Mouse (Mus musculus): ENCODE results near the gene Slc35f4.

The Slc35f4 gene

DNA sequence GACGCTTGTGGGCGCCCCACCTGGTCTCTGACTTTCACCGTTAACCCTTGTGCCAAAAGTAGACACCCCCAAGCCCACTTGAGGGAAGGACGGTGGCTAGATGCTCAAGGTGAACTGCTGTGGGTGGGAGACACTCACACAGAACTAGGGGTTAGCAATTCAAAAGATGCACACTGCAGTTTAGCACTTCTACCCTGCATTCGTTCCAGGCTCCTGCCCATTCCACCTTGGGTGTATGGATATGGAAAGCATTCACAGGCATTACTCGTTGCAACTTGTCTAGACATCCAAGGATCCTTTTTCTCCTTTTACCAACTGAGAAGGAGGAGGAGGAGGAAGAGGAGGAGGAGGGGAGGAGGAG lies at the start of gene Slc35f4:
TSS of gene Slc35f4 (minus strand) at position 116 of the 361 bp plus-strand sequence.
- no peak for DNase-seq (ENCODE audit: low spot score)

DNA sequence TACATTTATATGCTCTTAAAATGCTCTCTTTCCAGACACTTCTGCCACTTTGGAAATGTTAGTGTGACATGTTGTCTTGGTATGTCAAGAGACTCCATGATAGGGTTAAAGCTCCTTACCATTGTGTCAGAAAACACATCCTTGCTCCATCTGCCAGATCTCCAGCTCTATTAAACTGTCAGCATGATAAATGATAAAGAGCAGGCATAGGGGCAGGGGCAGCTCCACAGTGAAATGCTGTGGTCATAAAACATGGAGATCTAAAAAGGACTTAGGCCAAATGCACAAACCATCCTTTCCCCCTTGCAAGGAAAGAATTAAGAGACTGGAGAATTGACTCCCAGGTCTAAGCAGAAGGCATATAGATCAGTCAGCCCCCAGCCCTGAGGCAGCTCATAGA lies 42.5 kb upstream of the Slc35f4 start:
- DNase-seq (ENCODE audit: low spot score): no peak

DNA sequence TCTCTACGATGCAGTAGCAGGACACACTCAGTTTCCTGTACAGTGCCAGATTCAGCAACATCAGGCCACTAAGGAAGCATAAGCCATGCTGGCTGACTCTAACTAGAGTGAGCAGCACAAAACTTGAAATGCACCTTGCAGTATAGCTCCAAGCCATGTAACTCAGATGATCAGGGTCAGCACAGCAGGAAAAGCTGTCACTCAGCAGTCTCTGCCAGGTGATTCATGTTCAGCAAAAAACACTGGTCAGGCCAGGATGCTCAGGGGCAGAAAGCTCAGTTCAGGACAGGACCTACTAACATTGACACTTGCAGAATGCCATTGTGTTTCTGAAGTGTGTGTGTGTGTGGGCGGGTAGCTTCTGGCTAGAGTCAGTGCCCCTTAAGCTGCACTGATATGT lies 34.9 kb upstream of the Slc35f4 start:
- no peak for DNase-seq (ENCODE audit: low spot score)

DNA sequence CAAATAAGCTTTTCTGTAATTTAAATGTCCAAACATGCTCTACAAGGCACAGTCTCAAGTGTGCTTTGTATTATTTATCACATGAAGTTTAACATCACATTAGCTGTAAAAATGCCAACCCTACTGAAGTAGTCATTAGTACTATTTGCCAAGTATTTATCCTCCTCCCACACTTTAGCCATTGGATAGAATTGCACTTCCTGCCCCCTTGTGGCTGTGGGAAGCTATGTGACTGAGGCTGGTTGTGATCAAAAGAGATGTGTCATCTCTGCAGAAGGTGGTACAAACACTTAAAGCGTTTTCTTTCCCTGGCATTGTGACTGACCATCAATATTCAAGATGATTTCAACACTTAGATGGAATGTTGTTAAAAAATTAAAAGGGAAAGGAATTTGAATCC lies 14.3 kb upstream of the Slc35f4 start:
- DNase-seq (ENCODE audit: low spot score): no peak

DNA sequence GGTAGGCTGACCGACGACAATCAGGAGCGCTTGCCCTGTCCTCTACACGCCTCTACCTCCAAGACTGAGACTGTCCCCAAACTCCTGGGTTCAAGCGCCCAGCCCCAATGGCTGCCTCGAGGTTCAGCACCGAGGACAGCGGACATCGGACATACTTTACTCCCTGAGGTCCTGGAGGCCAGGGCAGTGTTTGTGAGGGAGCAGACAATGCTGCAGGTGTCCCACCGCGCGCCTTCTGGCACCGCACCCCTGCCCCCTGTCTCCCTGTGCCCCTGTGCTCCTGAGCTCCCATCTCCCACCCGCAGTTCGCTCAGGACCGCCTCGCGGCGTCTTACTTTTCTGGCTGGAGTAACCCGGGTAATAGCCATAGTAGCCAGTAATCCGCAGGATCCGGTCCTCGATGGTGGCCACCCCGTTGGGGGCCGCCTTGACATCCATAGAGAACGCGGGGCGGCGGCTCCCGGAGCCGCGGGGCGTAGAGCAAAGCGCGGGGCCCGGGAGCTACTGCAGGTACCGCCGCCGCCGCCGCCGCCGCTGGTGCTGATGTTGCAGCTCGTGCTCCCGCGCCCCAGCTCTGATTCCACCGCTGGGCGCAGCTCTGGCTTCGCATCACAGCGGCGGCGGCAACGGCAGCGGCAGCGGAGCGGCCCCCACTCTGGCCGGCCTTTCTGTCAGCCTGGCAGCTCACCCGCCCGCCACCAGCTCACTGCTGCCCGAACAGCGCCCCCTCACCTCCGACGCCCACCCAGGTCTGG lies 493 bp downstream of the Slc35f4 start:
- DNase-seq (ENCODE audit: low spot score): peak; percentile 28

DNA sequence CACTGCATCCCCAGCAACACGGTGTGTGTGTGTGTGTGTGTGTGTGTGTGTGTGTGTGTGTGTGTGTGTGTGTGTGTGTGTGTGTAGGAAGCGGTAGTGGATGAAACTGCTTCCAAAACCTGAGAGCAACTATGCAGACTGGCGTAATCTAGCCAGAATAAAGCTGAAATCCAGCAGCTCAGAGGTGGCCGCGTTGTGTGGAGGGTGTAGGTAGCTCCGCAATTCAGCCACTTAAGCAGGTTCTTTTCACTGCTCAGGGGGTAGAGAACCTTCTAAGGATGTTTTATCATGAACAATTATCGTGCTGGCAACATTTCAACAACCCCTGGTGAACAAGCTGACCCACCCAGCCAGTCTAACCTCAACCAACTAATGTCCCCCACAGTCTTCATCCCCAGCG lies 1.2 kb downstream of the Slc35f4 start:
- peak; percentile 9 for DNase-seq (ENCODE audit: low spot score)

DNA sequence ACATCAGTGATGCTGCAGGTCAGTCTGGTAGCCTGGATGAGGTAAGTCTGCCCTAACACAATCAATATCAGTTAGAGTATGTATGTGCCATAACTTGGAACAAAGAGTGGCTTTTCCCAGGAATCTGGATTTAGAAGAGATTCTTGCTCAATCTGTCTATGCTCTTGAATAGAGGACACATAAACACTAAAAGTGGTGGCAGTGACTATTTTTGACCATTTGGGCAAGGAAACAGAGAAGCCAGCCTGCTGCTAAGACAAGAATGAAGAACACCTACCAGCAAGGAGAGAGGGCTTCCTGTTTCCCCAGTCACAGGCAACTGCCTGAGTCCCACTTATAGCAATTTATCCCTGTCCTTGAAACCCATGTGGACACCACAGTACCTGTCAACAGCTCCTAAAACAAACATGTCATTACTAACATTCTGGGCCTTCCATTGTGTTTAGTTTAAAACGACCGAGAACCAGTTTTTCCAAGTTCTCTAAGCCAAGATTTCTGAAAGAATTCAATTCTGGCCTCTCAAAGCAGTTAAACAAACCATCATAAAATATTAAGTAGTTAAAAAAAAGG lies 10.7 kb downstream of the Slc35f4 start:
- DNase-seq (ENCODE audit: low spot score): no peak

DNA sequence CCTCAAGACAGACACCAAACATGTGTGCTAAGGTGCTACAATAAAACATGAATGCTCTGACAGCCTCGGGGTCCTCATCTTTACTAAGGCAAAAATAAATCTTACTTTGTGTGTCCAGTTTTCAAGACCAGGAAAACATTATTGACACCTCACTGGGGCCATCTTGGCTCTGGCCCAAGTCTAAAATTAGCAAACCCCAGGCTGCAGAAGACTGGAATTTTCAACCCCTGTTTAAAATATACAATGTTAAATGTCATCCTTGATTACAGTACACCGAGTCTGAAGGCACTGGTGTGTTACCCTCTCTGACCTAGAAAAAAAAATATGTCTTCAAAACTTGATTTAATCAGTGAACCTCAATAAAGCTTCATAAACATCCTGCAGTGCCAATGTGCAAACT lies 11.7 kb downstream of the Slc35f4 start:
- DNase-seq (ENCODE audit: low spot score): no peak

DNA sequence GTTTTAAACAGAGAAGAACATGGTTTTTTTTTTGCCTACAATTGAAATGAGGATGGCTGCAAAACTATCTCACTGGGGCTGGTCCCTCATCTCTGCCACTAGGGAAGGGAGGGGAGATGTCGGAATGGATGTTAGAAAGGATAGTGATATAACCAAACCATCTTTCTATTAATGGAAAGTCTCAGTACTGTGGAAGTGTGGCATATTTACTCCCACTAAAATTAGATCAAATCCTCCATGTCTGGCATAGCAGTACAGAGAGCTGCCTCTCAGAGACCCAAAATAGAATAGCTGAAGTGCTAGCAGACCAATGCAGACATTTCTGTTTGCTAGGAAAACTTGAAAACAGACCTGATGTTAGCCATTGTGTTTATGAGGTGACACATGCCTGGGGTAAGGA lies 30.7 kb downstream of the Slc35f4 start:
- no peak for DNase-seq (ENCODE audit: low spot score)

DNA sequence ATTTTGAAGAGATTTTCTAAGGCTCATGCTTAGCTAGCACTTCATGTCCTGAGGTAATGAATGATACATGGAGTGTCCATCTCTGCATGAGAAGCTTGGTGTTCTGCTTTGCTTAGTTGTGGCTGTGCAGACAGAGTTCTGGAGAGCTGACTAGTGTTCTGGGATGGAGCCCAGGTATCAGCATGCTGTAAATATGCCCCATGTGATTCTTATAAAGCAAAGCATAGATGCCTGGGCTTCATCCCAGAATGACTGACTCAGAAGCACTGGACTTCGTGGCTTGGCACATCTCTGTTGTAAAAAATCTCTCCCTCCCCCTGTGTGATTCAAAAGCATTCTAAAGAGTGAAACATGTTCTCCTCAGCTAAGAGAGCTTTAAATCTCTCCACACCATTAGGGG lies 32.1 kb downstream of the Slc35f4 start:
- peak; percentile 19 for DNase-seq (ENCODE audit: low spot score)

DNA sequence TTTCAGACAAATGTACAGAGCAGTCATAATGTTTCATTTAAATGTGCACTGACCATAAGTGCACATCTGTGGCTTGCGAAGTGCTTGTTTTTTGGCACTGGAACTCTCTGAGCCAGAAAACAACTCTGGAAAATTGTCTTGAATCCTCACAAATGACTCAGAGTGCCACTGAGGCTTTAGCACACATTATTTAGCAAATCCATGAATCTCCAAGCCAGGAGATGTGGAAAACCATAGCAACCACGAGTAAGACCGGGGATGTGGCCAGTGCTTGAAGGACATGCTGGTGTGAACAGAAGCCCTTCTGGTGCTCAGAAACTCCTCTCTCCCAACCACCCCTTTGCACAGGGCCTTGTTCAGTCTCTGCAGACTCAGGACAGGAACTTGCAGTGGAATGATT lies 33.3 kb downstream of the Slc35f4 start:
- no peak for DNase-seq (ENCODE audit: low spot score)

DNA sequence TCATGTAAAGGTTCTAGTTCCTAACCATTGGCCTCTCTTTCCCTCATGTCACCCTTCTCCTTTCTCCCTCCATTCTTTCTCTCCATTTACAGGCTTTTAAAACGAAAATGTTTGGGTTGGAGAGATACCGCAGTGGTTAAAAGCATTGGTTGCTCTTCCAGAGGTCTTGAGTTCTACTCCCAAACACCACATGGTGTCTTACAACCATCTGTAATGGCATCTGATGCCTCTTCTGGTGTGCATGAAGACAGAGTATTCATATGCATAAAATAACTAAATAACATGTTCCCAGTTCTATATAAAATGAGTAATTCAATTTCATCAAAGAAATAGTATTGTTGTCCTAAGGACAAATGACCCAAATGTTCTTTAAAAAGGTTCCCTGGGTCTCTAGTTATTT lies 49.2 kb downstream of the Slc35f4 start:
- DNase-seq (ENCODE audit: low spot score): peak; percentile 36

DNA sequence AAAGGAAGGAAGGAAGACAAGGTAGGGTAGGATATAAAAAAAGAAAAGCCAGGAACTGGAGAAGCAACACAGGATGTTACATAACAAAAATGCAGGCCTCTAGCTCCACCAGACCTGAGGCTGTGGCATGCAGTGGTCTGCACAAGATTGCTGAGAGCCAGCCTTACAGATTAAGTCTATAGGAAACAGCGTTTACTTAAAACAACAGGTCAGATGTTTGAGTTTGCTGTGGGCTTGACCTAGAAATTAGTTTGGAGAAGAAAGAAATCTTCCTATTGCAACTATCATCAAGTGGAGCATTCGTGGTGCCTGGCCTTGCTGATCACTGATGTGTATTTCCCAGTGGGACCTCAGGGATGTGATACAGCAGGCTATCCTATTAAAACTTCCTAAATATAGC lies 64.1 kb downstream of the Slc35f4 start:
- no peak for DNase-seq (ENCODE audit: low spot score)

DNA sequence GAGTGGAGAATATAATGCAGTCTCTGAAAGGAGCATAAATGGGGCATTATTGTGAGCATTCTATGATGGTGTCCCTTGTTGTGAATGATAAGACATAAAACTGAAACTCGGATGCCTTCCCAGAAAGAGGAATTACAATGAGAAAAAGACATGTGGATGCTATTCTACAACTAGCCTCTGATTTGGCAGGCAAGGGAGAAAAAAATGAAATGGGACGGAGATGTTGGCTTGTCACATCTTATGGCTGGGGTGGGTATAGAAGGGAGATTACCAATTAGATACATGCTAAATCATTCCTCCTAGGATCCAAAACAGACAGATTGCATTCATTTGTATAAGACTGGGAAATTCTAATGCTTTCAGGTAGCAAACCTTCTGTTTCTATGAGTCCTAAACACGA lies 65.0 kb downstream of the Slc35f4 start:
- DNase-seq (ENCODE audit: low spot score): no peak

DNA sequence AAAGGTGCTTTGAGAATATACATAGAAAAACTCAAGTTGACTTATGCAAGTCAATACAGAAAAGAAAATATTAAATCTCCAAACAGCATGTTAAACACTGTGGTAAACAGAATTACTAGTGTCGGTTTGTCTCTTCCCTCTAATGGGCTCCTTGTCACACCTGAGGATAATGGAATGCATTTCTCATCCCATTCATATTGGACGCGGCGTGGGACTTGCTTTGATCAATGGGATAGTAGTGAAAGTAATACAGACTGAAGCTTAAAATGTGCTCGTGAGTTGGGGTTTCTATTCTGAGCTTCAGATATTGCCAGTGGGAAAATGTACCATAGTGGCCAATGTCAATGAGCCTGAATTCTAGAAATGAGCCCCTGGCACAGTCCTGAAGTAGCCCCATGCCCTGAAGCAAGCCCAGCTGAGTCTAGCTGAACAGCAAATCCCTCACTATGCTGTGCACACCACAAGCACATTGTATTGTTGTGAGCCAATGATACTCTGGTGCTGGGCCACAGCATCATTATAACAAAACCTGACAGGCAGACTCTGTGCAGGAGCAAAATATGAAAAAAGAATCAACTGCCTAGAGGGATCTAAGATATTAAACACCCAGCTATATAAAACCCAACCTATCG lies 71.4 kb downstream of the Slc35f4 start:
- DNase-seq (ENCODE audit: low spot score): no peak

DNA sequence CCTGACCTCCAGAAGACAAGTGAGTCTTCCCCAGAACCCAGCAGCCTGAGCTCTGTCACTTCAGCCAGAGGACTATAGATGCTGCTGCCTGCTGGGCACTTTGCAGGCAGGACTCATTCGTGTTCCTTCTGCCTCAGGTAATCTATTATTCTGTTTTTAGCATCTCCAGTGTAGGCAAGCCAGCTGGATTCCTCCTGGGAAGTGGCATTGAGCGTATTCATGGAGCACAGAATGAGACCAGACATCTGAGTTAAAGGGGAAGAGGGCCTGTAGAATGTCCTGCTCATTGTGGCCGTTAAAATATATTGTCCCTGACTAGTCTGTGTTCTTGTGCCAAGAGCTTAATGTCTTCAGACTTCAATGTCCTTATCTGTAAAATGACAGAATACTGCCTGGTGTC lies 72.1 kb downstream of the Slc35f4 start:
- no peak for DNase-seq (ENCODE audit: low spot score)

DNA sequence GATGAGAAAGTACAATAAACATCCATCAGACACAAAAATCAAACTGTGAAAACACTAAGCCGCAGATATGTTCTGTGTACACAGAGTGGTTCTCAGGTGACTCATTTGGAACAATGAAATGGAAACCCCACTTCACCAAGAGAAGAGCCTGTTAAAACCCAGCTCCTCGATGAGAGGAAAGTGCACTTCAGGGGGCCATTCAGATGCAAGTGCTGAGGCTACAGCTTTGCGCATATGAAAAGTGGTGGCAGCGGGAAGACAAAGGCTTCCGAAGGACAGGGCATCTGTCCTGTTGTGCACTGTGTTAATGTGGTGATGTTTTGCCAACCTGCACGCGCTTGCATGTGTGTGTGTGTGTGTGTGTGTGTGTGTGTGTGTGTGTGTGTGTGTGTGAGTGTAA lies 78.2 kb downstream of the Slc35f4 start:
- DNase-seq (ENCODE audit: low spot score): no peak

DNA sequence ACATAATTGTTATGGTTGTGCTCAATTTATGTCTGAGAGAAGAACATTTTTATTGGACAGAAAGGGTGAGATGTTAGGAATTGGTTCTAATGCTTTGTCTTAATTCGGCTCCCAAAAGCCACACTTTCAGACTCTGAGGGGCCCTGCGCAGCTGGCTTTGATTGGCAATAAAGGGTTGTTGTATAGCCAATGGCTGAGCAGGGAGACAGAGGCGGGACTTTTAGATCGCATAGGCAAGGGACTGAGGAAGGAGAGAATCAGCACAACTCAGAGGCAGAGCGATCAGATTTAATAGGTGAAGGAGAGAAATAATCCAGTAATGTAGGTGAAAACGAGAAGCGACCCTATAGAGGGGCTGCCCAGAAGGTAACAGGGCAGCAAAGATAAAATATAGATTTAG lies 79.4 kb downstream of the Slc35f4 start:
- no peak for DNase-seq (ENCODE audit: low spot score)

DNA sequence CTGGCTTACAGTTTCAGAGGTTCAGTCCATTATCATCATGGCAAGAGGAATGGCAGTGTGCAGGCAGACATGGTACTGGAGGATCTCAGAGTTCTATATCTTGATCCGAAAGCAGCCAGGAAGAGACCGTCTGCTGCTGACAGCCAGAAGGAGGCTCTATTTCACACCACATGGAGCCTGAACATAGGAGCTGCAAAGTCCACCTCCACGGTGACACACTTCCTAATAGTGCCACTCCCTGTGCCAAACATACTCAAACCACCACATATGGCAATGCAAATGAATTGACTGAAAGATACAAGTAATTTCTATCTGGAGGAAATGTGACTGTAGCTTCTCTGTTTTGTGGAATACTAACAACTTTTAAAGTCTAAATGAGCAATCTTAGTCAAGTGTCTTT lies 89.0 kb downstream of the Slc35f4 start:
- DNase-seq (ENCODE audit: low spot score): no peak

DNA sequence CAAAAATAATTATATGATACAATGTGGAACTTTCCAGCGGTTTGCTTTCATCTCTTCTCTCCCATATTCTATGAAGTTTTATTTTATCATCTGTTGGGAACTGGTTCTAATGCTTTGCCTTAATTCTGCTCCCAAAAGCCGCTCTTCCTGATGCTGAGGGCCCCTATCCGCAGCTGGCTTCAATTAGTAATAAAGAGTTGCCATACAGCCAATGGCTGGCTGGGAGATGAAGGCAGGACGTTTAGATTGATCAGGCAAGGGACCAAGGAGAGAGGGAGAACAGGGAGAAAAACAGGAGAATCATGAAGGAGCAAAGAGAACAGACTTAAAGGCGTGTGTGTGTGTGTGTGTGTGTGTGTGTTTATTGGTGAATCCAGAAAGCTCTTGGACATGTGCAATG lies 94.0 kb downstream of the Slc35f4 start:
- DNase-seq (ENCODE audit: low spot score): no peak

DNA sequence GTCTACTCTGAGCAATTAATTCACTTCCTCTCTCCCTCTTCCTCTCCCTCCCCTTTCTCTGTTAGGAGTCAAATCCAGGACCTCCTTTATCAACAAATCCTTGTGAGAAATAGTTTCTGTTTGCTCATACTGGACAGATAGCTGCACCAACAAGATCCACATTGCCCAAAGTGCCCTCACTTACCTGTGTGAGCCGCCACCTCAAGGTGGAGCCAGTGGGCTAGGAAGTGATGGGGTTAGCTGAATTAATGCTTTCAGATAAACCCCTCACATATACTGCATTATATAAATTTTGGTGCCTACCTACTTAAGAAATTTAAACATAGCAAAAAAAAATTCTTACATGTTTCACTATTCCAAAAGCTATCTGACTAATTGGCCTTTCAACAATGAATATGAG lies 133.4 kb downstream of the Slc35f4 start:
- no peak for DNase-seq (ENCODE audit: low spot score)

DNA sequence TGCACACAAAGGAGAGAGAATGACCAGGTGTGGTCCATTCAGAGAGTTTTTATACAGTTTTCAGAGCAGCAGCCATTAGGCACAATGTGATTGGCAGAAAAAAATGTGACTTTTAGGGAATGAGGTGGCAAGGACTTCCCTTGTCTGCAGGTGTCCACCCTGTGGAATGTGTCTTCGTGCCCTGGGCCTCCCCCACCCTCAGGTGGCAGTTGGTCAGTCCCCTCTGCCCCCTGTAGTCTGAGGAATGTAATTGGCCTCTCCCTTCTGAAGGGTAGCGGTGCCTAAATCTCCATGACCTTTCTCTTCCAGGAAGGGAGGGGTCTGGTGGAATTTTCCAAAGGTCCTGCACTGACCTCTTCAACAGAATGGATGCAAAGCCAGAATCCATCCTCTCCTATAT lies 163.7 kb downstream of the Slc35f4 start:
- no peak for DNase-seq (ENCODE audit: low spot score)

DNA sequence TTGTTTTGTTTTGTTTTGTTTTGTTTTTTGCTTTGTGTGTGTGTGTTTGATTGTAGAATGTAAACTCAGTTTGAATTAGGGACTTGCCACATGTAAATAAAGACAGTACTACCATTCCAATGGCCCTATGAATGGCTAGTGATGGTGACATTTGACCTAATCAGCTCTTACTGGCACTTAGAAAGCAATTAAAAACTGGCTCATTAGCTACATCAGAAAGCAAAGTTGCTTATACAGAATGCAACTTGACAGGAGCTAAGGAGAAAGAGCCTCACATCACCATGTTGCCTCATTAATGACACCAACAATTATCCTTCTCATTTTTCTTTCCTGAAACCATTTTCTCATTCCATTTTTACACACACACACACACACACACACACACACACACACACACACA lies 170.3 kb downstream of the Slc35f4 start:
- no peak for DNase-seq (ENCODE audit: low spot score)

DNA sequence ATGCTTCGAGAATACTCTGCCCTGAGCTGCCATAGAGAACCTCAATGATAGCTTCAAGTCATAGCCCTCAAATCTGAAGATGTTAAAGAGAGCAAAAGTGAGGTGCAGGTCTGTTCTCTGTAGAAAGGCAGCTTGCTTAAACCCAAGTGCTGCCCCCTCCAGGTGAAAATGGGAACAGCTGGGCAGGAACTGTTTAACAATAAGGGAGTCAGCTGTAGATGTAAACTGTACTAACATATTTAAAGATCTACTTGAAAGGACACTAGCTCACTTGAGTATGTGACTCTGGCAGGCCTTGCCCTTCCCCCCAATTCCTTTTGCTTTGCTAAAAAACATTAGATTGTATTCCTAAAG lies 177.0 kb downstream of the Slc35f4 start:
- DNase-seq (ENCODE audit: low spot score): peak; percentile 20

Data from layer of hippocampus, adult 11-12 months (tissue).